Mouse (Mus musculus): ENCODE measurements around the gene Gm42688. TPM values are rescaled to one million over a fixed set of nuclear protein-coding genes. Genes with fewer than 3 reads are reported as not detected.

Gm42688 gene
- total and polyA plus RNA-seq, 3 experiments: 1.2 to 1.6 (median 1.3) TPM

GRCm38 (mm10) chr6:83098411-83098810 is 3.0 kb upstream of the Gm42688 start:
- no peak overlapping the region for H3K27ac ChIP-seq (ENCODE audit: insufficient read depth, low read depth)
- TF ChIP-seq CHD2 (IDR thresholded peaks at IDR 0.05; ENCODE audit: low read length) (no peak), NRF1 (IDR thresholded peaks at IDR 0.05; ENCODE audit: low read depth, low read length) (no peak)
- peaks cover 10% of the 10 kb centered on the region for H3K27me3 ChIP-seq (replicated peaks)
- no peak overlapping the region for H3K9ac ChIP-seq (ENCODE audit: insufficient read depth, low read depth)
- in situ Hi-C loops (cut with MboI; ENCODE audit: low pct_ligation_motif_present, low pct_unique_long_range_greater_than_20kb, low sequenced_read_pairs) (no loop called here), dilution Hi-C loops (cut with MboI; ENCODE audit: extremely low pct_ligation_motif_present, extremely low pct_unique_long_range_greater_than_20kb, low sequenced_read_pairs) (no loop called here)
- no peak overlapping the region for H3K4me3 ChIP-seq (replicated peaks in 1 of 3; ENCODE audit: low read depth in 2 of 3, low read length in 2 of 3, poor library complexity in 1 of 3)
- peaks cover 6% of the 10 kb centered on the region for H3K9me3 ChIP-seq (replicated peaks; ENCODE audit: low read length)
- no peak overlapping the region for H3K4me2 ChIP-seq (ENCODE audit: insufficient read depth, low read depth, poor library complexity, severe bottlenecking)
- H3K4me1 ChIP-seq (ENCODE audit: control insufficient read depth in 1 of 2, insufficient read depth in 2 of 2): peaks cover 8 to 22% of the 10 kb centered on the region in 2 experiments
- peaks cover 0 to 6% of the 10 kb centered on the region in 2 experiments for H3K36me3 ChIP-seq (replicated peaks in 1 of 2; ENCODE audit: control insufficient read depth in 1 of 2, insufficient read depth in 1 of 2, low read length in 1 of 2)
- no peak for DNase-seq (ENCODE audit: extremely low read depth)
- no peaks in the 10 kb centered on the region for H3K79me2 ChIP-seq (replicated peaks; ENCODE audit: control insufficient read depth, extremely low read depth, insufficient read depth, poor library complexity, severe bottlenecking)

GRCm38 (mm10) chr6:83101688-83102556 is 505 bp downstream of the Gm42688 start:
- H3K27ac ChIP-seq (ENCODE audit: insufficient read depth, low read depth): peak overlapping the region; percentile 71
- peaks cover 9 to 24% of the 10 kb centered on the region in 2 experiments; a peak in 3 of 4 replicates for H3K4me1 ChIP-seq (ENCODE audit: control insufficient read depth in 1 of 2, insufficient read depth in 2 of 2)
- DNase-seq (ENCODE audit: extremely low read depth): peak; percentile 33
- H3K79me2 ChIP-seq (replicated peaks; ENCODE audit: control insufficient read depth, extremely low read depth, insufficient read depth, poor library complexity, severe bottlenecking): no peaks in the 10 kb centered on the region
- in situ Hi-C loops (cut with MboI; ENCODE audit: low pct_ligation_motif_present, low pct_unique_long_range_greater_than_20kb, low sequenced_read_pairs): loop anchor here (5.0 kb wide), 2 partner anchors 105 to 190 kb away; no protein-coding TSS in a partner anchor
- H3K4me3 ChIP-seq (replicated peaks in 1 of 3; ENCODE audit: low read depth in 2 of 3, low read length in 2 of 3, poor library complexity in 1 of 3): peak overlapping the region; percentile 60 to 99 (median 87)
- peak overlapping the region; percentile 86 for H3K9ac ChIP-seq (ENCODE audit: insufficient read depth, low read depth)
- H3K9me3 ChIP-seq (replicated peaks; ENCODE audit: low read length): peaks cover 2% of the 10 kb centered on the region
- H3K4me2 ChIP-seq (ENCODE audit: insufficient read depth, low read depth, poor library complexity, severe bottlenecking): peak overlapping the region; percentile 68
- peaks cover 9% of the 10 kb centered on the region for H3K27me3 ChIP-seq (replicated peaks)
- dilution Hi-C loops (cut with MboI; ENCODE audit: extremely low pct_ligation_motif_present, extremely low pct_unique_long_range_greater_than_20kb, low sequenced_read_pairs): no loop called here
- peaks cover under 1 to 33% of the 10 kb centered on the region in 2 experiments for H3K36me3 ChIP-seq (replicated peaks in 1 of 2; ENCODE audit: control insufficient read depth in 1 of 2, insufficient read depth in 1 of 2, low read length in 1 of 2)
- TF ChIP-seq SMC3 (IDR thresholded peaks at IDR 0.05; ENCODE audit: low read depth, low read length): peak; percentile 41
- peak; percentile 73; the same call in 1 of the 2 replicates for TF ChIP-seq CHD1 (IDR thresholded peaks at IDR 0.05; ENCODE audit: low read depth, low read length)
- no peak for TF ChIP-seq MEF2A (IDR thresholded peaks at IDR 0.05; ENCODE audit: borderline replicate concordance, low read depth, low read length)
- no peak for TF ChIP-seq POLR2A (IDR thresholded peaks at IDR 0.05; ENCODE audit: low read depth, low read length)
- no peak for TF ChIP-seq USF2 (conservative IDR thresholded peaks at IDR 0.05; ENCODE audit: low read depth, low read length)
- TF ChIP-seq MXI1 (IDR thresholded peaks at IDR 0.05; ENCODE audit: low read depth, low read length): no peak
- TF ChIP-seq JUN (IDR thresholded peaks at IDR 0.05; ENCODE audit: insufficient read depth, low read depth, low read length): no peak
- no peak for TF ChIP-seq USF1 (IDR thresholded peaks at IDR 0.05; ENCODE audit: low read depth, low read length)
- TF ChIP-seq EP300 (IDR thresholded peaks at IDR 0.05; ENCODE audit: low read length): no peak
- no peak for TF ChIP-seq IRF4 (IDR thresholded peaks at IDR 0.05; ENCODE audit: low read depth, low read length)
- TF ChIP-seq TBP (conservative IDR thresholded peaks at IDR 0.05; ENCODE audit: low read depth, low read length): no peak
- TF ChIP-seq UBTF (IDR thresholded peaks at IDR 0.05; ENCODE audit: low read depth, low read length): peak; percentile 89
- TF ChIP-seq ELF1 (IDR thresholded peaks at IDR 0.05; ENCODE audit: low read depth, low read length): no peak
- no peak; the same call in 1 of the 2 replicates for TF ChIP-seq NRF1 (IDR thresholded peaks at IDR 0.05; ENCODE audit: low read depth, low read length)
- TF ChIP-seq ZNF384 (IDR thresholded peaks at IDR 0.05; ENCODE audit: low read depth, low read length): no peak
- no peak; the same call in 1 of the 2 replicates for TF ChIP-seq RCOR1 (conservative IDR thresholded peaks at IDR 0.05; ENCODE audit: low read depth, low read length)
- no peak for TF ChIP-seq KAT2A (IDR thresholded peaks at IDR 0.05; ENCODE audit: insufficient replicate concordance, low read length)
- TF ChIP-seq ETS1 (conservative IDR thresholded peaks at IDR 0.05; ENCODE audit: low read depth, low read length): no peak
- TF ChIP-seq RAD21 (IDR thresholded peaks at IDR 0.05; ENCODE audit: low read depth, low read length): no peak; the same call in none of the 2 replicates
- TF ChIP-seq MAZ (IDR thresholded peaks at IDR 0.05; ENCODE audit: low read depth, low read length): no peak
- no peak for TF ChIP-seq E2F4 (IDR thresholded peaks at IDR 0.05; ENCODE audit: insufficient replicate concordance, low read depth, low read length)
- TF ChIP-seq JUND (conservative IDR thresholded peaks at IDR 0.05; ENCODE audit: low read depth, low read length): no peak
- TF ChIP-seq MAX (IDR thresholded peaks at IDR 0.05; ENCODE audit: low read length): no peak; the same call in 1 of the 2 replicates
- no peak for TF ChIP-seq NELFE (IDR thresholded peaks at IDR 0.05; ENCODE audit: low read depth, low read length)
- no peak for TF ChIP-seq ZC3H11A (IDR thresholded peaks at IDR 0.05; ENCODE audit: low read depth, low read length)
- TF ChIP-seq ZMIZ1 (IDR thresholded peaks at IDR 0.05; ENCODE audit: low read depth, low read length): 0 out of 2 replicates have a peak, but pooled peaks have one; percentile 17
- TF ChIP-seq BHLHE40 (IDR thresholded peaks at IDR 0.05; ENCODE audit: low read depth, low read length): no peak
- TF ChIP-seq HCFC1 (IDR thresholded peaks at IDR 0.05; ENCODE audit: low read depth, low read length): no peak
- TF ChIP-seq POLR2AphosphoS2 (IDR thresholded peaks at IDR 0.05; ENCODE audit: low read depth, low read length): no peak
